Mouse (Mus musculus): ENCODE measurements around the gene Dpep2nb.

DNA sequence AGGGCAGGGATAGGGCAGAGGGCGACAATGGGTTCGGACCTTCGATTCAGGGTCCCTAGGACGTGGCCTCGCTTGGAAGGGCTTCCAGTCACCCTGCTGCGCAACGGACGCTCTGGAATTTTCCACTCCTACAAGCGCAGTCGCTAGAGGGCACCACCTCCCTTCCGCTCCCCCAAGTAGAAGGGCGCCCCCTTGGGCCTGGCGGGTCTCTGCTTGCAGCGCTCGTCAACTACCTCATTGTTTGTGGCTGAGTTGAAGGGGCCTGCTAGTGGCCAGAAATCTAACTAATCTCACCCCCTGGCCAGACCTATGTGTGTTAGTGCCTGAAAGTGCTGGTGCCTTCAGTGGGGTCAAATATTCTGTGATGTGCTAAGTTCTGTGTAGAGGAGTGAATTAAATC lies 26.4 kb downstream of the Dpep2nb start, which contains the start of gene Dpep3:
- peak; percentile 85; the same call in 1 of the 2 replicates for TF ChIP-seq CTCF (IDR thresholded peaks at IDR 0.05; ENCODE audit: control insufficient read depth, insufficient read depth, insufficient replicate concordance, low read depth, low read length)
- TF ChIP-seq POLR2A (IDR thresholded peaks at IDR 0.05; ENCODE audit: control insufficient read depth, low read depth, low read length), result peak; percentile 89

Data from testis, adult 2 months (tissue).